Mouse (Mus musculus): Measurements from ENCODE around the gene Gbp3. TPM values are rescaled to one million over a fixed set of nuclear protein-coding genes. Genes with fewer than 3 reads are reported as not detected.

The Gbp3 gene
- polyA plus RNA-seq, 1 experiment: 11.6 TPM

- DNase-seq (ENCODE audit: extremely low spot score in 1 of 2, low spot score in 1 of 2): no peak
These were observed 27.6 kb downstream of the Gbp3 start for GRCm38 (mm10) chr3:142587386-142587785.

GRCm38 (mm10) chr3:142588888-142589287 is 29.1 kb downstream of the Gbp3 start:
- no peak for DNase-seq (ENCODE audit: extremely low spot score in 1 of 2, low spot score in 1 of 2)

DNA sequence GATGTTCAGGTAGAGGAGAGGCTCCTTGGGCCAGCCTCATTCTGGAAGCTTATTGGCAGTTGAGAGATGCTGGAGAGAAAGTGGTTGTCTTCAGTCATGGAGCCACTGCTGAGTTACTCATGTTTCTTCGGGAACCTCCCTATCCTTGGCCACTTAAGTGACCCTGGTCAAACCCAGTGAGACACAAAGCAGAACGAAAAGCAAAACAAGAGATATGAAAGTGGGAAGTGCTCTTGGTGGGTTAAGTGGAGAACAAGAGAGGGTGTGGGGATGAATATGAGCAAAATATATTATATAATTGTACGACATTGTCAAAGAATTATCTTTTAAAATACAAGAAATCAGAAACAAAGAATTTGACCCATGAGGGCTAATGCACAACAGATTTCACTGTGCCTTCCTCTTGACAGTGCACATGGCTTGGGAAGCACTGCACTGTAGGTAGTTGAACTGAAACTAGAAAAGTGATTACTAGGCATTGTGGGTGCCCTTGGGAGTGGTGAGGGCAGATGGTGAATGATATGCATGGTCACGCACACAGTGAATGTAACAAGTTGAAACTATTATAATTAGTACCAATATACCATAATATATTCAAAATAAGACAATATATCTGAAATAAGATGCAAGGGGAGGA is 30.7 kb downstream of the Gbp3 start:
- DNase-seq (ENCODE audit: extremely low spot score in 1 of 2, low spot score in 1 of 2): no peak

GRCm38 (mm10) chr3:142594547-142594946 is 34.7 kb downstream of the Gbp3 start, which contains the start of gene Gbp2b:
TSS of gene Gbp2b (plus strand) at chr3:142594847.
- no peak for DNase-seq (ENCODE audit: extremely low spot score in 1 of 2, low spot score in 1 of 2)

GRCm38 (mm10) chr3:142597923-142598322 is 38.1 kb downstream of the Gbp3 start:
- no peak for DNase-seq (ENCODE audit: extremely low spot score in 1 of 2, low spot score in 1 of 2)

DNA sequence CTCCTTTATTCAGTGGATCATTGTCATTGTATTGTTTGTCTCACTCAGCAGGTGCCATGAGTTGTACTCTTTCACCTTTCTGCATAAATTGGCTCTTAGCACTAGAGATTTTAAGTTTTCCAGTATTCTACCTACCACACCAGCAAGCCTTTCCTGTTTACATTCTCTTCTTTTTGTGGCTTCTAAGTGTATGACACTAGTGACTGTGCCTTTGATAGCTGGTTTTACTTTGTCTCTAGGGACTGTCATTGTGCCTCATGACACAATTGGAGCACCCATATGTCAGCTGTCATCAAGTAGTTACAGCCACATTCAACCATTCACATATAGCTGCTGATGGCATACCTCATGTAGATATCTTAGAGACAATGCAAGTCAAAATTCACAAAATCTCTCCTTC is 41.8 kb downstream of the Gbp3 start:
- DNase-seq (ENCODE audit: extremely low spot score in 1 of 2, low spot score in 1 of 2): no peak

- no peak for DNase-seq (ENCODE audit: extremely low spot score in 1 of 2, low spot score in 1 of 2)
These were observed 58.8 kb downstream of the Gbp3 start for GRCm38 (mm10) chr3:142618658-142619057.

DNA sequence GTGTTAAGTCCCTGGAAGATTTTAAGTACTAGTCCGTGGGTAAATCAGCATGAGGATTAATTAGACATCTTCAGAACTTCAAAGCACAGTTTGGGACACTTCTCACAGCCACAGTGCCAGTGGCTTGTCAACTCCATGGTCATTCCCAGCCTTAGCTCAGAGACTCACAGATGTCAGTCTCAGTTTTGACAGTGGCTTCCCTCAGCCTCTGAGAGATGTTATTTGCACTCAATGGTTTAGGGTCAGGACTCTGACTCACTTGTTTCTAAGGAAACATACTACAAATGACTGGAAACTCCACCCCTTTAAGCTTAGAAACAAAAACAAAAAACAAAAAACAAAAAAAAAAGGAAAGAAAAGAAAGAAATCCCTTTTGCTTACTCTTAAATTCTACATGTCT is 59.8 kb downstream of the Gbp3 start:
- DNase-seq (ENCODE audit: extremely low spot score in 1 of 2, low spot score in 1 of 2): no peak

DNA sequence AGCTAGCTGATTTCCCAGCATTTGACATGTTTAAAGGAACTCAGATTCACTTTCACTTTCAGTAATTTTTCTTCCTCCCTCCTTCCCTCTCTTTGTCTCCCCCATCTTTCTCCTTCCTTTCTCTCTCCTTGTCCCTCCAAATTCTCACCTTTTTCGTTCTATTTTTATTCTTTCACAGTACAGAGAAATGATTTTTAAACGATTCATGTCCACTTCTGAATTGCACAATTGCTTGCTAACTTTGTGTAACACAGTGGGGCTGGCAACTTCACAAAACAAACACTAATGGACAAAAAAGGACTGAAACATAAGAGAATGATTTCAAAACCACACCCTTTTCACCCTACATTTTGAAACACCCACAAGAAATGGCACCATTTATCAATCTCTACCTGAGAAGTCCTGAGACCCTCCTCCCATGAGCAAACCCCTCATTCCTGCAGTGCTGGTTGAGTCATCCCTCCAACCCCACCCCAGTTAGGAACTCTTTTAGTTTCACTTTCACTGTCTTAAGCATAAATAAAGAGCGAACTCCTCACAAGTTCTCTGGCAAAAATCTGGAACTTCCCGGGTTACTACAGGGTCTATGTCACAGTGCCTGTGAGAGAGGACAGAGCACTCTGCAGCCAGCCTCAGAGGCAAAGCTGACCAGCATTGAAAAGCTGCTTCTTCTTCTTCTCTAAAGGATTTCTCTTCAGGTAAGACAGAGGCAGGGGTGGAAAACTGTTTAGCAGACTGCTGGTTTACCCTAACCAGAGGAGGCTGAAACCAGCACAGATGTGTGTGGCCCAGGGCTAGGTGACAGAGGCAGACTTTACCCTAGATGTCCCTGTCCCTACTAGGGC is 60.5 kb downstream of the Gbp3 start, which contains the start of gene Gbp2:
Gene Gbp2, plus strand, starts transcription at position 492 of the 845 bp plus-strand sequence.
- DNase-seq (ENCODE audit: extremely low spot score in 1 of 2, low spot score in 1 of 2): no peak

- DNase-seq (ENCODE audit: extremely low spot score in 1 of 2, low spot score in 1 of 2): no peak
These were observed 61.2 kb downstream of the Gbp3 start for GRCm38 (mm10) chr3:142620956-142621562.

Other genes starting within 250 kb of the Gbp3 start
- 19.1 and 22.6 TPM in 2 replicates for gene Pdlim5, start 164.3 kb upstream of the Gbp3 start, polyA plus RNA-seq (2012; rRNA removed)
- gene Gbp5, start 66.0 kb upstream of the Gbp3 start, polyA plus RNA-seq (2012; rRNA removed): 3.0 TPM in 2 replicates
- gene Gbp7, start 29.7 kb upstream of the Gbp3 start, polyA plus RNA-seq (2012; rRNA removed): 2.4 and 3.5 TPM in 2 replicates
- gene Gbp2b, start 34.8 kb downstream of the Gbp3 start, polyA plus RNA-seq (2012; rRNA removed): not detected in 2 replicates
- 3.3 and 3.5 TPM in 2 replicates for gene Gbp2, start 60.6 kb downstream of the Gbp3 start, polyA plus RNA-seq (2012; rRNA removed)
- 5.4 and 6.0 TPM in 2 replicates for gene Kyat3, start 141.0 kb downstream of the Gbp3 start, polyA plus RNA-seq (2012; rRNA removed)
- gene Gtf2b, start 205.0 kb downstream of the Gbp3 start, polyA plus RNA-seq (2012; rRNA removed): 35.8 and 44.1 TPM in 2 replicates

Data from frontal cortex, adult 2 months (tissue).